Mouse (Mus musculus) C2C12 (cell line): ENCODE data around the gene Htr6.

Experiments used
- CTCF ChIP-seq: IDR thresholded peaks from one replicate; pipeline ENCODE4 v1.5.1; 2011; ENCODE audit not compliant: control insufficient read depth, insufficient read depth, insufficient read length
- FOSL1 ChIP-seq: IDR thresholded peaks from one replicate; pipeline ENCODE4 v1.8.0; 2011; ENCODE audit warnings: mild to moderate bottlenecking, low read length; ENCODE audit not compliant: poor library complexity, insufficient read depth, severe bottlenecking
- MAX ChIP-seq: IDR thresholded peaks from one replicate; pipeline ENCODE4 v1.6.1; 2011; ENCODE audit warnings: mild to moderate bottlenecking, control low read depth
- USF1 ChIP-seq: IDR thresholded peaks from one replicate; pipeline ENCODE4 v1.6.1; 2011; ENCODE audit warnings: low read depth, mild to moderate bottlenecking, control low read depth, moderate library complexity

DNA sequence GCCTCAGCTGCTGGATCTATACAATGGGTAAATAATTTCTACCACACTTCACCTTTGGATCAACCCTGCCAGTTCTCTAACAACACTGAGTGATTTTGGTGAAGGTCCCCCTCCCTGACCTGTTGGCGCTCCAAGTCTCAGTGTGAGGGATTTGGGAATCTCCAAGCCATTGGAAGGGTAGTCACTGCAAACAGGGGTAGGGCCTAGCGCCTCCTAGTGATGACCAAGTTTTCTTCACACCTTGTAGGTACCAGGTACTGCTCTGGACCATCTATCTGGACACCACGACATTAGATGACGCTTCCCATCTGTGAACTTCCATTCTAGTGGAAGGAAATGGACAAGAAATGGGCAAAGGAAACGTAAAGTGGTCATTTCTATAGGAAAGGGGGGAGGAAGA, 545 bp upstream of the Htr6 start:
- TF ChIP-seq CTCF (no peak), FOSL1 (no peak), USF1 (no peak), MAX (no peak)
